Mouse (Mus musculus) E14TG2a.4 (cell line): ENCODE data around the gene Exoc6b.

ENCODE experiments used
- CTCF ChIP-seq: conservative IDR thresholded peaks from 2 replicates; pipeline ENCODE4 v1.5.1; 2014; ENCODE audit warnings: low read length
- NANOG ChIP-seq: IDR thresholded peaks from 2 replicates; pipeline ENCODE4 v1.6.1; 2014; ENCODE audit warnings: borderline replicate concordance, low read length, mixed read lengths
- POU5F1 ChIP-seq: IDR thresholded peaks from 2 replicates; pipeline ENCODE4 v1.6.1; 2014; ENCODE audit warnings: low read length, borderline replicate concordance

GRCm38 (mm10) chr6:85029671-85030070 lies 39.6 kb downstream of the Exoc6b start:
- no peak for TF ChIP-seq CTCF
- TF ChIP-seq POU5F1: no peak
- peak; percentile 77; the same call in 1 of the 2 replicates for TF ChIP-seq NANOG
